Mouse (Mus musculus): Measurements from ENCODE around the gene Sfi1.

DNA sequence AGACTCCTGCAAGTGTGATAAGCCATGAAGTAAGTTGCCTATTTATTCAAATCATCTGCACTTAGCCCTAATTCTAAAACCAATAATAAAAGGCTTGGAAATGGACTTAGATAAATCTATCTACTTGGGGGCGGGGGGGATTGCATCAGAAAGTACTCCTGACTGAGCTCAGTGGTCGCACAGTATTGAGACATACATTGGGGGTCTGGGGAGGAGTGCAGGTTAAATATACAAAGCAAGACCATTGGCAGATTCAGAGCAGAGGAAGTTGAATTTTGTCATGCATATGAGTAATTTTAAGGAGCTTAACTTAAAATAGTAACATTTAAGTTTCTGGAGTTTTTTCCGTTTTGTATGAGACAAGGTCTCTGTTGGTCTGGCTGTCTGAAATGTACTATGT lies 39.0 kb upstream of the Sfi1 start:
- no peak for TF ChIP-seq CTCF (IDR thresholded peaks at IDR 0.05)
- TF ChIP-seq POLR2A (IDR thresholded peaks at IDR 0.05; ENCODE audit: insufficient read depth, low read depth, low read length) = no peak
- no peak for TF ChIP-seq EP300 (IDR thresholded peaks at IDR 0.05; ENCODE audit: insufficient read depth, low read depth, low read length)

Measured in heart, adult 2 months (tissue).